Mouse (Mus musculus) lung, postnatal 0 days (tissue): Measurements from ENCODE around the gene Grin2b.

ENCODE experiments used
- CTCF ChIP-seq: IDR thresholded peaks from 2 replicates; pipeline ENCODE4 v1.5.1; 2016; ENCODE audit warnings: antibody characterized with exemption, mild to moderate bottlenecking
- EP300 ChIP-seq: IDR thresholded peaks from 2 replicates; pipeline ENCODE4 v1.6.1; 2016; ENCODE audit warnings: antibody characterized with exemption, mild to moderate bottlenecking, control low read depth

- no peak for TF ChIP-seq CTCF
- TF ChIP-seq EP300 = no peak
Observed at GRCm38 (mm10) chr6:135774670-135775069, 398.6 kb downstream of the Grin2b start.
